Mouse (Mus musculus) myocyte (in vitro differentiated cells): ENCODE results near the gene Neurl2. TPM values are rescaled to one million over a fixed set of nuclear protein-coding genes. Genes with fewer than 3 reads are reported as not detected.
A peak's percentile ranks its signal among the peaks of the same experiment; 100 is the strongest.
"Not testable (repeated sequence)": the region's sequence is repeated elsewhere in the genome, so short reads cannot be mapped to it uniquely, and the experiment has no call there.

Experiments
- H3K27me3 ChIP-seq: one replicate; pipeline ENCODE4 v1.6.1; 2011; ENCODE audit not compliant: control insufficient read depth, insufficient read depth, insufficient read length
- H3K36me3 ChIP-seq: one replicate; pipeline ENCODE4 v1.6.1; 2011; ENCODE audit not compliant: control insufficient read depth, insufficient read depth
- H3K4me2 ChIP-seq: one replicate; pipeline ENCODE4 v1.6.1; 2011; ENCODE audit warnings: low read depth, control low read depth
- H3K4me3 ChIP-seq: one replicate; pipeline ENCODE4 v1.5.1; 2011; ENCODE audit warnings: mild to moderate bottlenecking, control low read depth, moderate library complexity
- H3K79me2 ChIP-seq: one replicate; pipeline ENCODE4 v1.6.1; 2011; ENCODE audit not compliant: control insufficient read depth, insufficient read depth
- H3ac ChIP-seq: one replicate; pipeline ENCODE4 v1.6.1; 2011; ENCODE audit not compliant: control insufficient read depth, insufficient read length
- CEBPB ChIP-seq: IDR thresholded peaks from 2 replicates; pipeline ENCODE4 v1.6.1; 2011; ENCODE audit warnings: mild to moderate bottlenecking, moderate library complexity; ENCODE audit not compliant: poor library complexity, insufficient read depth, severe bottlenecking
- E2F4 ChIP-seq: IDR thresholded peaks from one replicate; pipeline ENCODE4 v1.6.1; 2011; ENCODE audit warnings: mild to moderate bottlenecking, control low read depth, moderate library complexity; ENCODE audit not compliant: insufficient read depth
- MYOD1 ChIP-seq, 3 experiments: IDR thresholded peaks; one replicate each; pipeline ENCODE4 v1.6.1; 2011; ENCODE audit warnings: control low read depth in 2 of 3, low read depth in 2 of 3, mild to moderate bottlenecking in 2 of 3, moderate library complexity in 1 of 3; ENCODE audit not compliant: insufficient read length in 2 of 3, control insufficient read depth in 1 of 3
- MYOG ChIP-seq, 3 experiments: IDR thresholded peaks; one replicate each; pipeline ENCODE4 v1.6.1; 2011; ENCODE audit warnings: control low read depth in 2 of 3, low read depth in 2 of 3, mild to moderate bottlenecking in 2 of 3; ENCODE audit not compliant: insufficient read length in 2 of 3, control insufficient read depth in 1 of 3, insufficient read depth in 1 of 3
- POLR2AphosphoS2 ChIP-seq: IDR thresholded peaks from one replicate; pipeline ENCODE4 v1.6.1; 2011; ENCODE audit warnings: low read depth, control low read depth; ENCODE audit not compliant: insufficient read length
- REST ChIP-seq: IDR thresholded peaks from one replicate; pipeline ENCODE4 v1.6.1; 2011; ENCODE audit warnings: mild to moderate bottlenecking, control low read depth, moderate library complexity; ENCODE audit not compliant: insufficient read depth, insufficient read length
- SRF ChIP-seq: IDR thresholded peaks from one replicate; pipeline ENCODE4 v1.6.1; 2011; ENCODE audit warnings: low read depth; ENCODE audit not compliant: control insufficient read depth, insufficient read length
- TCF12 ChIP-seq: IDR thresholded peaks from one replicate; pipeline ENCODE4 v1.6.1; 2011; ENCODE audit warnings: mild to moderate bottlenecking, control low read depth; ENCODE audit not compliant: poor library complexity, insufficient read depth, severe bottlenecking
- TCF3 ChIP-seq: IDR thresholded peaks from one replicate; pipeline ENCODE4 v1.6.1; 2011; ENCODE audit warnings: low read depth, control low read depth; ENCODE audit not compliant: insufficient read length
- USF1 ChIP-seq: IDR thresholded peaks from one replicate; pipeline ENCODE4 v1.6.1; 2011; ENCODE audit warnings: low read depth, mild to moderate bottlenecking, control low read depth, moderate library complexity
- polyA plus RNA-seq: library from polyadenylated mRNA; unstranded; fragments of >200 nt; fragmentation: generic; extraction: Trizol; gene quantifications from one replicate; pipeline ENCODE4 v1.2.1, GENCODE M21; 2012; ENCODE audit warnings: missing spikeins

Gene Neurl2
- polyA plus RNA-seq, 1 experiment = 23.5 TPM

DNA sequence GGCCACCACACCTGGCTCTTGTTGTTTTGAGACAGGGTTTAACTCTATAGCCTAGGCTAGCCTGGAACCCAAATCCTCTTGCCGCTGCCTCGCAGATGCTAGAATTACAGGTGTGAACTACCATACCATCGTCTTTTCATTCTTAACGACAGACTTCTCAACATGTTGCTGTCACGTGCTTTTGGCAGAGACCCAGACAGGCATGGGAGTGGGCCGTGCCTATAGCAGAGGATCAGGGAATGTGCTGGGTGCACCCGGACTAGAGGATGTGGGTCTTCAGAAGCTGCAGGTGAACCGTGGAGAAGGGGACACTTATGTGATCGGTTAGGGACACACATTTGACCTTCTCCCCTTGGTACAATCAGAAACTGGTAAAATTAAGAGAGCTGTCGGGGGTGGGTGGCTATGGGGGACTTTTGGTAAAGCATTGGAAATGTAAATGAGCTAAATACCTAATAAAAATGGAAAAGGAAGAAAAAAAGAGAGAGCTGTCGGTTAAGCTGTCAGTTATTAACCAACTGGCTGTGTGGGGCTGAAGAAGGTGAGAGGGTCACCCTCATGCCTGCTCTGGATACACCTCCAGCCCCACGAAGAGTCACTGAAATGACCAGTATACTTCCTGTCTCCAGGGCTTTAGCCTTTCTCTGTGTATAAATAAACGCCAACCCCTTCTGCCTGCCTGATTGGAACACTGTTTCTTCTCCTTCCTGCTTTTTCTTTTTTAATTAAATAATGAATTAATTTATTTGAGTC is 32.8 kb downstream of the Neurl2 start:
- Histone ChIP-seq H3K4me3 (no peak overlapping the region), H3K27me3 (no peaks in the 10 kb centered on the region), H3K79me2 (peaks cover 18% of the 10 kb centered on the region), H3K36me3 (peaks cover 24% of the 10 kb centered on the region), H3K4me2 (no peak overlapping the region), H3ac (no peak overlapping the region)
- TF ChIP-seq SRF (no peak), MYOD1 (IDR thresholded peaks at IDR 0.05; ENCODE audit: control insufficient read depth in 1 of 3, insufficient read length in 2 of 3, low read depth in 2 of 3) (no peak), POLR2AphosphoS2 (no peak), TCF12 (no peak), TCF3 (no peak), REST (no peak), E2F4 (no peak)

DNA sequence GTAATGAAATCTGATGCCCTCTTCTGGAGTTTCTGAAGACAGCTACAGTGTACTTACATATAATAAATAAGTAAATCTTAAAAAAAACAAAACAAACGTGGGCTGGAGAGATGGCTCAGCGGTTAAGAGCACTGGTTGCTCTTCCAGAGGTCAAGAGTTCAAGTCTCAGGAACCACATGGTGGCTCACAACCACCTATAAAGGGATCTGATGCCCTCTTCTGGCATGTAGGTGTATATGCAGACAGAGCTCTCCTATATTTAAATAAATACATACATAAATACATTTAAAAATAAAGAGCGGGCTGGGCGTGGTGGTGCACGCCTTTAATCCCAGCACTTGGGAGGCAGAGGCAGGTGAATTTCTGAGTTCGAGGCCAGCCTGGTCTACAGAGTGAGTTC is 34.7 kb downstream of the Neurl2 start:
- H3K27me3 ChIP-seq = not testable (repeated sequence)
- H3K36me3 ChIP-seq = peaks cover 30% of the 10 kb centered on the region

DNA sequence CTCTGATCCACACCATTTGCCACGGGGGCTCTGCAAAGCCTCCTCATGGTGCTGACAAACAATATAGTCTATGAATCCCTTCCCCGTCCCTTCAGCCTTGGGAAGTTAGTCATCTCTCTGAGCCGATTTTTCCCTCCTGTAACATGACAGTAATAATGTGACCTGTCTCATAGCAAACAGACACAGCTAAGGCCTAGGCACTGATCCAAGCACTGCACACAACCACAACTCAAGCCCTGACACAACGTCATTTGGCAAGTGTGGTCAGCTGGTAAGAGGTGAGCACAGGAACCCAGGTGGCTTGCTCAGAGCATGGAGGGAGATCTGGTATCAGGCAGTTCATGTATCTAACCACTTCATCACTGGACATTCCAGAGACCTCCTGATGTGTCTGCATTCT is 37.4 kb downstream of the Neurl2 start:
- Histone ChIP-seq H3ac (no peak overlapping the region), H3K79me2 (no peaks in the 10 kb centered on the region), H3K4me2 (no peak overlapping the region), H3K27me3 (no peaks in the 10 kb centered on the region), H3K4me3 (no peak overlapping the region), H3K36me3 (peaks cover 21% of the 10 kb centered on the region)
- TF ChIP-seq CEBPB (no peak), REST (no peak), E2F4 (no peak), POLR2AphosphoS2 (peak; percentile 54), MYOD1 (IDR thresholded peaks at IDR 0.05; ENCODE audit: control insufficient read depth in 1 of 3, insufficient read length in 2 of 3, low read depth in 2 of 3) (no peak)

More for the DNA sequence above, 34.7 kb downstream of the Neurl2 start:
- not testable (repeated sequence) for H3K4me2 ChIP-seq, H3ac ChIP-seq, H3K4me3 ChIP-seq, H3K79me2 ChIP-seq

DNA sequence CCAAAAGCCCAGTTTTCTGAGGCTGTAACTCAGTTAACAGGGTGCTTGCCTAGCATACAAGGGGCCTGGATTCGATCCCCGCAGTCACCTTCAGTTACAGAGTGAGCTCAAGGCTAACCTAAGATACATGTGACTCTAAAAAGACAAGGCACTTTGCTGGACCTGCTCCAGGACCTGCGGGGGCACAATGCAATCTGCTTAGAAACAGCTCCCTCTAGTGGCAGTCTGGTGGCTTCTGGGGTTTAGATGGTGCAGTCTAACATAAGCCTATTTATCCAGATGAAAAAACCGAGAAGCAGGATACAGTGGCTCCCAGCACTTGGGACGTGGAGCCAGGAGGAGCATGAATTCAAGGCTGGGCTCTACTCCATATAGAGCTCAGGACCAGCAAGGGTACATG is 39.0 kb downstream of the Neurl2 start:
- H3K36me3 ChIP-seq = peaks cover 21% of the 10 kb centered on the region
- no peak overlapping the region for H3K4me2 ChIP-seq
- H3K27me3 ChIP-seq = no peaks in the 10 kb centered on the region
- H3ac ChIP-seq = no peak overlapping the region
- TF ChIP-seq USF1 (no peak), POLR2AphosphoS2 (peak; percentile 44)
- H3K4me3 ChIP-seq = no peak overlapping the region
- H3K79me2 ChIP-seq = no peaks in the 10 kb centered on the region

DNA sequence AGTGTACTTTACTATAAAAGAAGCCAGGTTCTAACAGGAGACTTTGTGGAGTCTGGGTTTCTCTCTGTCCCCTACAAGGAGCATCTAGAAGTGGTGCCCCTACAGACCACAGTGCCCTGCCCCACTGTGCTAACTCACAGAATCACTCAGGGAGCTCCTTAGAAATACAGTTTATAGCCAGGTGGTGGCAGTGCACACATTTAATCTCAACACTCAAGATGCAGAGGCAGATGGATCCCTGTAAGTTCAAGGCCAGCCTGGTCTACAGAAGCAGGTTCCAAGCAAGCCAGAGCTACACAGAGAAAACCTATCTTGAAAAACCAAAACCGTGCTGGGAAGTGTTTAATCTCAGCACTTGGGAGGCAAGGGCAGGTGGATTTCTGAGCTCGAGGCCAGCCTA is 39.5 kb downstream of the Neurl2 start:
- no peaks in the 10 kb centered on the region for H3K27me3 ChIP-seq

DNA sequence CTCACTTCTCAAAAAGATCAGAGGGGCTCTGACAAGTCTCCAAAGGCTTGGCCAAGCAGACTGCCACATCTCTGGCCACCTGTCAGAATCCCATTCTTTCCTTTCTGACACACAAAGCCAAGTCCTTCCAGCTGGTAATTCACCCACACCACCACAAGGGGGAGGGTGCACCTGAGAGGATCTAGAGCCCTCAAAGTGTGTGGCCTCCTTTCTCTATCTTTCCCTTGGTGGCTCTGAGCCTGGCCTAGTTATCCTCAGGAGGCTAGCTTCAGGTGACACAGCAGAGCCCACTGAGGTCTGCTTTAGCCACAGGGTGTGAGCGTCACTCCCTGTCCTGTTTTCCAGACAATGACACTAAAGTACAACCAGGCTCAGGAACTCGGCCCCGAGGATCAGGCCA is 40.0 kb downstream of the Neurl2 start:
- Histone ChIP-seq H3K36me3 (peaks cover 30% of the 10 kb centered on the region), H3K4me3 (no peak overlapping the region)
- TF ChIP-seq MYOG (IDR thresholded peaks at IDR 0.05; ENCODE audit: control insufficient read depth in 1 of 3, insufficient read depth in 1 of 3, insufficient read length in 2 of 3, low read depth in 2 of 3) = no peak
- TF ChIP-seq POLR2AphosphoS2 = peak; percentile 43
- TF ChIP-seq REST = no peak

More for the DNA sequence above, 39.5 kb downstream of the Neurl2 start:
- Histone ChIP-seq H3K36me3 (peaks cover 25% of the 10 kb centered on the region), H3K79me2 (no peaks in the 10 kb centered on the region), H3ac (no peak overlapping the region), H3K4me3 (no peak overlapping the region), H3K4me2 (no peak overlapping the region)
- TF ChIP-seq MYOG (IDR thresholded peaks at IDR 0.05; ENCODE audit: control insufficient read depth in 1 of 3, insufficient read depth in 1 of 3, insufficient read length in 2 of 3, low read depth in 2 of 3) = no peak

More for the DNA sequence above, 40.0 kb downstream of the Neurl2 start:
- no peak overlapping the region for H3ac ChIP-seq
- H3K79me2 ChIP-seq = no peaks in the 10 kb centered on the region
- H3K27me3 ChIP-seq = no peaks in the 10 kb centered on the region
- no peak overlapping the region for H3K4me2 ChIP-seq
